Mouse (Mus musculus) kidney, postnatal 0 days (tissue): ENCODE measurements around the gene Arhgef3. TPM values are rescaled to one million over a fixed set of nuclear protein-coding genes. Genes with fewer than 3 reads are reported as not detected.
A peak's percentile ranks its signal among the peaks of the same experiment; 100 is the strongest.

Experiments
- ATAC-seq: fragments of 200-750 bp; cut with Nextera tagmentation; replicated peaks from 2 replicates; pipeline ENCODE4 v1.8.0; 2017; ENCODE audit warnings: low read depth, moderate number of reproducible peaks, moderate TSS enrichment, moderate library complexity; ENCODE audit not compliant: low FRiP score
- DNase-seq: peaks from one replicate; pipeline ENCODE4 v3.0.0-alpha.2; 2016; ENCODE audit warnings: low spot score
- H3K27ac ChIP-seq: fragments of 300-500 bp; sonication (generic); 2 replicates; pipeline ENCODE4 v1.5.1; 2014; ENCODE audit warnings: mild to moderate bottlenecking
- H3K27me3 ChIP-seq: fragments of 300-500 bp; sonication (generic); 2 replicates; pipeline ENCODE4 v1.6.1; 2014; ENCODE audit warnings: low read length, mixed read lengths; ENCODE audit not compliant: insufficient read depth
- H3K36me3 ChIP-seq: fragments of 300-500 bp; sonication (generic); 2 replicates; pipeline ENCODE4 v1.6.1; 2014; ENCODE audit warnings: low read length, mixed read lengths; ENCODE audit not compliant: insufficient read depth
- H3K4me1 ChIP-seq: fragments of 300-500 bp; sonication (generic); replicated peaks from 2 replicates; pipeline ENCODE4 v1.6.1; 2014; ENCODE audit warnings: antibody characterized with exemption, low read length, mixed read lengths; ENCODE audit not compliant: insufficient read depth
- H3K4me2 ChIP-seq: fragments of 300-500 bp; sonication (generic); 2 replicates; pipeline ENCODE4 v1.6.1; 2014; ENCODE audit warnings: mild to moderate bottlenecking, low read length, moderate library complexity, mixed read lengths
- H3K4me3 ChIP-seq: fragments of 300-500 bp; sonication (generic); replicated peaks from 2 replicates; pipeline ENCODE4 v1.5.1; 2014; ENCODE audit warnings: low read depth, low read length
- H3K9ac ChIP-seq: fragments of 300-500 bp; sonication (generic); 2 replicates; pipeline ENCODE4 v1.6.1; 2014; ENCODE audit warnings: low read depth, low read length
- H3K9me3 ChIP-seq: fragments of 300-500 bp; sonication (generic); replicated peaks from 2 replicates; pipeline ENCODE4 v1.6.1; 2016; ENCODE audit warnings: low read length, inconsistent platforms, mixed read lengths
- CTCF ChIP-seq: IDR thresholded peaks from 2 replicates; pipeline ENCODE4 v1.5.1; 2016; ENCODE audit warnings: antibody characterized with exemption, low read depth, mild to moderate bottlenecking, moderate library complexity
- WGBS: fragments of 180-500 bp; shearing (Covaris S2); extraction: QIAGEN DNeasy Blood & Tissue Kit; methylation state at CpG from one replicate; pipeline ENCODE4 v1.1.7; 2014; 5-methylcytosine and 5-hydroxymethylcytosine counted together
- polyA plus RNA-seq: library from polyadenylated mRNA; unstranded; fragments of >200 nt; fragmentation: Nextera tagmentation; extraction: Ambion mirVana; gene quantifications from 2 replicates; pipeline ENCODE4 v1.2.1, GENCODE M21; 2015

Gene Arhgef3
- polyA plus RNA-seq, 1 experiment from 2014 or later: 20.0 TPM

- Histone ChIP-seq H3K9ac (peak overlapping the region; percentile 97), H3K4me1 (no peaks in the 10 kb centered on the region), H3K9me3 (0 out of 2 replicates have a peak, but pooled peaks cover 6% of the 10 kb centered on the region), H3K4me2 (peak overlapping the region; percentile 89), H3K27ac (peak overlapping the region; percentile 100), H3K4me3 (peak overlapping the region; percentile 64), H3K36me3 (no peaks in the 10 kb centered on the region), H3K27me3 (no peaks in the 10 kb centered on the region)
- WGBS: under 1% methylated on average over 70 of the region's 78 CpGs
- no peak for TF ChIP-seq CTCF
- ATAC-seq (peak; percentile 73), DNase-seq (peak; percentile 89)
These were observed 314.4 kb downstream of the Arhgef3 start for GRCm38 (mm10) chr14:27428973-27429711.

- DNase-seq (no peak), ATAC-seq (no peak)
- Histone ChIP-seq H3K4me3 (no peak overlapping the region; the same call in 1 of the 2 replicates), H3K27me3 (no peaks in the 10 kb centered on the region), H3K36me3 (no peaks in the 10 kb centered on the region), H3K4me1 (no peaks in the 10 kb centered on the region), H3K27ac (no peak overlapping the region), H3K4me2 (no peak overlapping the region; the same call in 1 of the 2 replicates), H3K9me3 (0 out of 2 replicates have a peak, but pooled peaks cover 6% of the 10 kb centered on the region), H3K9ac (no peak overlapping the region)
- TF ChIP-seq CTCF: no peak
- WGBS: 90% methylated on average over 4 of the region's 4 CpGs
These were observed 315.6 kb downstream of the Arhgef3 start for GRCm38 (mm10) chr14:27430280-27430679.

- DNase-seq (no peak), ATAC-seq (no peak)
- H3K9me3 ChIP-seq: 0 out of 2 replicates have a peak, but pooled peaks cover 6% of the 10 kb centered on the region
- H3K4me2 ChIP-seq: no peak overlapping the region
- no peak overlapping the region for H3K9ac ChIP-seq
- H3K4me1 ChIP-seq: no peaks in the 10 kb centered on the region
- no peak for TF ChIP-seq CTCF
- no peaks in the 10 kb centered on the region for H3K27me3 ChIP-seq
- WGBS: 94% methylated on average over 2 of the region's 2 CpGs
- no peak overlapping the region for H3K4me3 ChIP-seq
- H3K36me3 ChIP-seq: no peaks in the 10 kb centered on the region
- H3K27ac ChIP-seq: no peak overlapping the region
These were observed 317.4 kb downstream of the Arhgef3 start for GRCm38 (mm10) chr14:27432064-27432463.

GRCm38 (mm10) chr14:27436116-27436515 lies 321.4 kb downstream of the Arhgef3 start:
- no peak overlapping the region for H3K4me3 ChIP-seq
- no peaks in the 10 kb centered on the region for H3K36me3 ChIP-seq
- 89% methylated on average over 1 of the region's 1 CpGs for WGBS
- H3K27me3 ChIP-seq: no peaks in the 10 kb centered on the region
- H3K4me1 ChIP-seq: no peaks in the 10 kb centered on the region
- ATAC-seq (no peak), DNase-seq (no peak)
- no peak for TF ChIP-seq CTCF
- no peak overlapping the region for H3K27ac ChIP-seq
- H3K9ac ChIP-seq: no peak overlapping the region
- H3K4me2 ChIP-seq: no peak overlapping the region
- no peaks in the 10 kb centered on the region for H3K9me3 ChIP-seq

- WGBS: 81% methylated on average over 3 of the region's 3 CpGs
- H3K9ac ChIP-seq: no peak overlapping the region
- DNase-seq: no peak
- H3K4me3 ChIP-seq: no peak overlapping the region
- no peak for ATAC-seq
- H3K27me3 ChIP-seq: no peaks in the 10 kb centered on the region
- no peaks in the 10 kb centered on the region for H3K4me1 ChIP-seq
- no peaks in the 10 kb centered on the region for H3K9me3 ChIP-seq
- H3K36me3 ChIP-seq: no peaks in the 10 kb centered on the region
- no peak overlapping the region for H3K4me2 ChIP-seq
- TF ChIP-seq CTCF: no peak
- no peak overlapping the region for H3K27ac ChIP-seq
These were observed 322.1 kb downstream of the Arhgef3 start for GRCm38 (mm10) chr14:27436826-27437225.

GRCm38 (mm10) chr14:27440921-27441320 lies 326.2 kb downstream of the Arhgef3 start:
- H3K4me2 ChIP-seq: no peak overlapping the region
- ATAC-seq: no peak

More at GRCm38 (mm10) chr14:27440921-27441320, 326.2 kb downstream of the Arhgef3 start:
- peak; percentile 55 for TF ChIP-seq CTCF
- no peak overlapping the region for H3K27ac ChIP-seq
- H3K9me3 ChIP-seq: no peaks in the 10 kb centered on the region
- no peak overlapping the region for H3K9ac ChIP-seq
- peak; percentile 29 for DNase-seq
- H3K4me3 ChIP-seq: no peak overlapping the region
- H3K4me1 ChIP-seq: no peaks in the 10 kb centered on the region
- peaks cover 12% of the 10 kb centered on the region; the same call in 1 of the 2 replicates for H3K36me3 ChIP-seq
- no peaks in the 10 kb centered on the region for H3K27me3 ChIP-seq
